Mouse (Mus musculus) neural tube, embryonic 11.5 days (tissue): ENCODE data around the gene Slc9a3r1. TPM values are rescaled to one million over a fixed set of nuclear protein-coding genes. Genes with fewer than 3 reads are reported as not detected.

Experiments used
- ATAC-seq: fragments of 200-750 bp; cut with Nextera tagmentation; 2 replicates; pipeline ENCODE4 v1.8.0; 2017; ENCODE audit warnings: moderate number of reproducible peaks, mild to moderate bottlenecking, moderate TSS enrichment, moderate library complexity; ENCODE audit not compliant: insufficient read depth, low FRiP score, low TSS enrichment
- DNase-seq: peaks from one replicate; pipeline ENCODE4 v3.0.0-alpha.2; 2015; ENCODE audit warnings: low spot score
- H3K27ac ChIP-seq: fragments of 300-500 bp; sonication (generic); 2 replicates; pipeline ENCODE4 v1.5.1; 2014; ENCODE audit warnings: low read depth, mild to moderate bottlenecking, low read length
- H3K27me3 ChIP-seq: fragments of 300-500 bp; sonication (generic); 2 replicates; pipeline ENCODE4 v1.6.1; 2014; ENCODE audit warnings: mild to moderate bottlenecking, low read length, mixed read lengths; ENCODE audit not compliant: control insufficient read depth, insufficient read depth
- H3K36me3 ChIP-seq: fragments of 300-500 bp; sonication (generic); 2 replicates; pipeline ENCODE4 v1.6.1; 2014; ENCODE audit warnings: mild to moderate bottlenecking, low read length, moderate library complexity, mixed read lengths; ENCODE audit not compliant: control insufficient read depth, insufficient read depth
- H3K4me1 ChIP-seq: fragments of 300-500 bp; sonication (generic); 2 replicates; pipeline ENCODE4 v1.6.1; 2014; ENCODE audit warnings: low read length, mixed read lengths; ENCODE audit not compliant: control insufficient read depth, insufficient read depth
- H3K4me2 ChIP-seq: fragments of 300-500 bp; sonication (generic); 2 replicates; pipeline ENCODE4 v1.6.1; 2014; ENCODE audit warnings: low read depth, mild to moderate bottlenecking, moderate library complexity
- H3K4me3 ChIP-seq: fragments of 300-500 bp; sonication (generic); 2 replicates; pipeline ENCODE4 v1.5.1; 2014; ENCODE audit warnings: low read depth, low read length
- H3K9ac ChIP-seq: fragments of 300-500 bp; sonication (generic); 2 replicates; pipeline ENCODE4 v1.6.1; 2014; ENCODE audit warnings: mild to moderate bottlenecking, low read length
- H3K9me3 ChIP-seq: fragments of 300-500 bp; sonication (generic); 2 replicates; pipeline ENCODE4 v1.6.1; 2016; ENCODE audit warnings: low read length; ENCODE audit not compliant: control insufficient read depth
- WGBS: fragments of 180-500 bp; shearing (Covaris S2); extraction: QIAGEN DNeasy Blood & Tissue Kit; methylation state at CpG from one replicate; pipeline ENCODE4 v1.1.7; 2014; 5-methylcytosine and 5-hydroxymethylcytosine counted together
- polyA plus RNA-seq: library from polyadenylated mRNA; unstranded; fragments of >200 nt; fragmentation: Nextera tagmentation; extraction: Ambion mirVana; gene quantifications from 2 replicates; pipeline ENCODE4 v1.2.1, GENCODE M21; 2014

The Slc9a3r1 gene
- polyA plus RNA-seq, 1 experiment from 2014 or later = 44.1 TPM

DNA sequence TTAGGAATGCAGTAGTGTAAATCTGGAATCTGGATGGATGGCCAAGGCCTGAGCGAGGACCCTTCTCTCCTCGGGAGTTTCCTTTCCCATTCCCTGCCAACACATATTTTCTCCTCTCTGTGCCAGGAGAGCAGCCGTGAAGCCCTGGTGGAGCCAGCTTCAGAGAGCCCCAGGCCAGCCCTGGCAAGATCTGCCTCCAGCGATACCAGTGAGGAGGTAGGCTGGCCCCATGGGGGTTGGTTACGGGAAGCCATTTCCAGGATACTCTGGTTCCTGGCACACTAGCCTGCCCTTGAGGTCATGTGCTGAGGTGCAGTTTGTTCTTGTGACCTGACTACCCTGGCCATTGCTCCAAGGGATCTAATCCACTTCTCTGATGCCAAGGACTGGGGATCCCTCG lies 16.7 kb downstream of the Slc9a3r1 start:
- no peak overlapping the region for H3K27ac ChIP-seq
- ATAC-seq (no peak), DNase-seq (no peak)
- H3K9me3 ChIP-seq = no peaks in the 10 kb centered on the region
- peaks cover 11% of the 10 kb centered on the region for H3K4me1 ChIP-seq
- no peak overlapping the region for H3K9ac ChIP-seq
- H3K4me2 ChIP-seq = no peak overlapping the region
- no peak overlapping the region for H3K4me3 ChIP-seq
- H3K27me3 ChIP-seq = no peaks in the 10 kb centered on the region
- WGBS = 92% methylated on average over 6 of the region's 6 CpGs
- H3K36me3 ChIP-seq = no peaks in the 10 kb centered on the region

DNA sequence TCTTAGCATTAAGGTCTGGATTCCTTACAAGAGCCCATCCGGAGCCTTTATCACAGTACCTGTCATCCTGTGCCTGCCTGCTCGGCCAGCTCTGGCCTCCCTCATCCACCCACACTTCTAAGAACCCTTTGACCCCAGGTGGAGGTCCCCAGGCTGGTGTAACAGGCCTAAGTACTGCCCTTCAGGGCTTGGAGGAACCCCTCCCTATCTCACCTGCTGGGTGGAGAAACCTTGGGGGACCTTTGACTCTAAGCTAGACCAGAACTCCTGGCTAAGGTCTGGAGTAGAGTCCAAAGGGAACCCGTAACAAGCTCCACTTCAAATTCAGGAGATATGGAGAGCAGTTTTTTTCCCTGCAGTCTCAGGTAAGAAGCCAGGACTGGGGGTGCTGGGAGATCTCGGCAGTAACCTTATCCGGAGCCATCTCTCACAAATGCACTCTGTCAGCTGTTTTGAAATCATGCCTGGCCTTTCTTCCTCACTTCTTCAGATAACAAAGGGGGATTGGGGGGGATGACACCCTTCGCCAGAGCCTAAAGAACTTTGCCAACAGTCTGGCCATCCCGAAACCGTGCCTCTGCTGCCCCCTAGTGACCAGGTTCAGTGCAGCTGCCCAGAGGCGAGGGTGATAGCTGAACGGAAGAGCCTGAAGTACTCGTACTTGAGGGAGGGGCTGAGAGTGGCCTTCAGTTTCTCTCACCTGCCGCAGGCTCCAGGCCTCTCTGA lies 18.9 kb downstream of the Slc9a3r1 start:
- Histone ChIP-seq H3K9ac (no peak overlapping the region), H3K27me3 (no peaks in the 10 kb centered on the region), H3K36me3 (no peaks in the 10 kb centered on the region), H3K9me3 (no peaks in the 10 kb centered on the region), H3K4me2 (no peak overlapping the region), H3K4me3 (no peak overlapping the region), H3K4me1 (peaks cover 11% of the 10 kb centered on the region), H3K27ac (no peak overlapping the region)
- WGBS = 24% methylated on average over 12 of the region's 12 CpGs
- DNase-seq (peak; percentile 88), ATAC-seq (no peak)

DNA sequence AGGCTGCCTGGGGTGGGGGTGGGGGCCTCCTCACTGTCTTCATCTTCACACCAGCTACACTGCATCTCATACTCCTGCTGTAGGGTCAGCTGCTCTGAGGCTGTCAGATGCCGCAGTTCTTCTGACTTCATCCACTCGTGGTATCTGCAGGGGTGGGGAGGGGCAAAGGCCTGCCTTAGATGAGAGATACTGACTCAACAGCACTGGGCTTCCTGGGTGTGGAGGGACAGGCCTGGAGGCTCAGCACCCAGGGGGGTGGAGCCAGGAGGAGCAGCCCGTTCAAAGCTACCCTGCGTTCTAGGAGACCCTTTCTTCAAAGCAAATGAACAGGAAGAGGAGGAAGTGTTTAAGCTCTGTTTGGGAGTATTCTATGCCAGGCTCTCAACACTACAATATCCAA lies 21.8 kb downstream of the Slc9a3r1 start:
- DNase-seq (no peak), ATAC-seq (no peak)
- Histone ChIP-seq H3K9ac (no peak overlapping the region), H3K4me3 (no peak overlapping the region), H3K9me3 (no peaks in the 10 kb centered on the region), H3K27me3 (no peaks in the 10 kb centered on the region), H3K4me1 (peaks cover 9% of the 10 kb centered on the region), H3K27ac (no peak overlapping the region), H3K4me2 (no peak overlapping the region), H3K36me3 (no peaks in the 10 kb centered on the region)
- WGBS = 45% methylated on average over 4 of the region's 4 CpGs

DNA sequence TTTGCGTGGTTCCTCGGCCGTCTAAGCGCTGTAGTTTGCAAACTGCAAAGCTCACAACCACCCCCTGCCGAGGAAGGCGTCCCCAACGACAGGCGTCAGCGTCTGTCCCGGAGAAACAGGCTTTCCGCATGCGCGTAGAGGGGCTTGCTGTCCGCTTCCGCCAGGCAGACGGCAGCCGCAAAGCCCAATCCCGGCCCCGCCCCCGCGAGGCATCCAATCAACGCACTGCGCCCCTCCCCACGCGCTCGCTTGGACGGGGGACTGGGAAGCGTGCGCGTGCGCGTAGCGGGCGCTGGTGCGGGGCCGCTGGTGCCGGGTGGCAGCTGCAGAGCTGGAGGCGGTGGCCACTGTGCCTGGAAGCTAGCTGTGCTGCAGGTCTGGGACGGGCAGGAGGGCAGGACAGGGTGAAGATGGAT lies 24.1 kb downstream of the Slc9a3r1 start, which contains the start of gene Tmem104:
TSS of gene Tmem104 (plus strand) at position 264 of the 416 bp plus-strand sequence.
- WGBS = under 1% methylated on average over 39 of the region's 39 CpGs
- Histone ChIP-seq H3K27ac (peak within 1 kb of the TSS; percentile 56; the same call in 1 of the 2 replicates), H3K4me1 (peaks cover 9% of the 10 kb centered on the region), H3K4me2 (peak within 1 kb of the TSS; percentile 86), H3K9ac (peak within 1 kb of the TSS; percentile 65), H3K9me3 (no peaks in the 10 kb centered on the region), H3K36me3 (no peaks in the 10 kb centered on the region), H3K4me3 (peak within 1 kb of the TSS; percentile 54), H3K27me3 (no peaks in the 10 kb centered on the region)
- ATAC-seq = peak; percentile 89
- DNase-seq = peak; percentile 99

DNA sequence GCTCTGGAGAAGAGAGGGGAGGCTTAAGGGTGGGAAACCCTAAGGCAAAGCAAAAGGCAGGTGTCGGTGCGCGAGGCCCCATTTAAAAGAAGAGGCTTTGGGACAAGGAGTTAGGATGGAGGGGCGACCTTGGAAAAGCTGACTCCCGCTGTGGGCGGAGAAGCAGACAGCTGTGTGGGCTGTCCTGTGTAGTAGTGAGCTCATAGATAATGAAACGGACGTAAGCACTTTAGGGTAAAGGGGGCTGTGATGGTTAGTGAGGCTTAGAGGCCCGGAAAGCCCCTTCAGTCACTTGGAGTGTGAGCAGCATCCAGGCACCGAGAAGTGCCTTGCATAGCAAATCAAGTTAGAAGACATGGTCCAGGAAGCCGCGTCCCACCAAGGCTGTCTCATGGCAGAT lies 24.6 kb downstream of the Slc9a3r1 start, which contains the start of gene Nat9:
TSS of gene Nat9 (minus strand) at position 167 of the 400 bp plus-strand sequence.
- no peak; the same call in 1 of the 2 replicates for ATAC-seq
- peak within 1 kb of the TSS; percentile 56; the same call in 1 of the 2 replicates for H3K27ac ChIP-seq
- peak within 1 kb of the TSS; percentile 86 for H3K4me2 ChIP-seq
- DNase-seq = no peak
- H3K9me3 ChIP-seq = no peaks in the 10 kb centered on the region
- H3K36me3 ChIP-seq = no peaks in the 10 kb centered on the region
- H3K9ac ChIP-seq = peak within 1 kb of the TSS; percentile 65
- WGBS = 9% methylated on average over 12 of the region's 12 CpGs
- no peaks in the 10 kb centered on the region for H3K27me3 ChIP-seq
- H3K4me1 ChIP-seq = peaks cover 9% of the 10 kb centered on the region
- peak within 1 kb of the TSS; percentile 54 for H3K4me3 ChIP-seq

DNA sequence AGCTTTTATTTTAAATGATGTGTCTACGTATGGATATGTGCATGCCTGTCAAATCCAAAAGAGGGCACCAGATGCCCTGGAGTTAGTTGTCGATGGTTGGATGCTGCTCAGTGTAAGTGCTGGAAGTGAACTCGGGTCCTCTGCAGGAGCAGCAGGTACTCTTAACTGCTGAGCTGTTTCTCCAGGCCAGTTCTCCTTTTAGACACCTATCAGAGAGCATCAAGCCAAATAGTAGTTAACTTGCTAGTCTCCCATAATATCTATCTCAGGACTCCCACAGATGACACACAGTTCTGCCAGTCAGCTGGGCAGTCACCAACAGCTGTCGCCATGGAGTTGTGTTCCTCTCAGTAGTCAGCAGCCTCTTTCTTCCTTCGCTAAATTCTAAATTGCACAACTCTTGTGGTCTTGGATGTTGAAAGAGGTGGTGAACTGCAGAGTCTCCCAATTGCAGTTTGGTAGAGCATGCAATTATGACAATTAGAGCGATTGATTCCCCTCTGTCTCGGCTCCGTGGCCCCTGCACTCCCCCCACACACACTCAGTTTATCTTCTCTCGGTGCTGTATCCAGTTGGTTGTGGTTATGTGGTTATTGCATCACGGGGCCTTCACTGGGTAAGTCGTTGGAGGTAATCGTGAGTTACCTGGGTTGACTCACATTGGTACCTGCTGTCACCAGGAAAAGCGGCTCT lies 25.5 kb downstream of the Slc9a3r1 start:
- WGBS = 90% methylated on average over 13 of the region's 13 CpGs
- DNase-seq (no peak), ATAC-seq (no peak)
- no peaks in the 10 kb centered on the region for H3K36me3 ChIP-seq
- no peak overlapping the region for H3K4me2 ChIP-seq
- no peaks in the 10 kb centered on the region for H3K9me3 ChIP-seq
- H3K27me3 ChIP-seq = no peaks in the 10 kb centered on the region
- H3K9ac ChIP-seq = no peak overlapping the region
- no peak overlapping the region for H3K27ac ChIP-seq
- no peak overlapping the region for H3K4me3 ChIP-seq
- peaks cover 9% of the 10 kb centered on the region for H3K4me1 ChIP-seq

DNA sequence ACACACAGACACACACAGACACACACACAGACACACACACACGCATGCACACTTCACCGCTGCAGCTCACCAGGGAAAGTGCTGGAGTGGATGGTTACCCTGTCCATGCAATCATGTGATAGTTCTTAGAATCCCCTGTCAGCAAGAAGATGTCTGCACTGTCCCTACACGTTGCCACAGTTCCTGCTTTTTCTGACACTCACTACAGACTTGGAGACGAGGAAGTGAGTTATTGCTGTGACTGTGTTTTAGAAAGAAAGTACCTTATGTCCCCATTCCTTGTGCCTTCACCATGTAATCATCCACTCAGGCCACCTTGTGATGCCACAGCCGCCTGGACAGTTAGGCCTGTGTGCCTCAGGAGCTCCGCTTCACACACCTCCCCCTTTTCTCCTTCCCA lies 26.2 kb downstream of the Slc9a3r1 start:
- Histone ChIP-seq H3K27ac (no peak overlapping the region), H3K4me1 (peaks cover 9% of the 10 kb centered on the region), H3K36me3 (no peaks in the 10 kb centered on the region), H3K27me3 (no peaks in the 10 kb centered on the region), H3K9me3 (no peaks in the 10 kb centered on the region), H3K4me2 (no peak overlapping the region), H3K4me3 (no peak overlapping the region), H3K9ac (no peak overlapping the region)
- WGBS = 91% methylated on average over 6 of the region's 6 CpGs
- ATAC-seq (no peak), DNase-seq (no peak)

DNA sequence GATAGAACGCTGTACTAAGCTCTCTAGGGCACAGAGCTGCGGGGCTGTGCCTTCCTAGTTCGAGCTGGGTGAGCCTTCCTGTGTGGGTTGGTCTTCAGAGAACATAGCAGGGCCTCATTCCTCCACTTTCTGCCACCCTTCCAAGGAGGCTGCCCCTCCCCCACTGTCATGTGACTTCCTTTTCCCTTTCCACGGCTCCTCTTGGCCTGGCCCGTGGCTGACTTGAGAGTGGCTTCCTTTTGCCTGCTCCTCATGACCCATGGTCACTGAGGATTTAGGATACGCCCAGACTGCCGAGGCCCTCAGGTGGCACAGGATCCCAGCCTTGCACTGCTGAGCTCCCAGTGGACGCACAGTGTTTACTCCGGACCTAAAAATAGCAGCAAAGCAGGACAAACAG lies 29.0 kb downstream of the Slc9a3r1 start:
- no peak for ATAC-seq
- DNase-seq = no peak
- WGBS = 72% methylated on average over 9 of the region's 9 CpGs

More for the DNA sequence above, 29.0 kb downstream of the Slc9a3r1 start:
- H3K9ac ChIP-seq = no peak overlapping the region
- H3K4me2 ChIP-seq = no peak overlapping the region
- no peak overlapping the region for H3K4me3 ChIP-seq
- no peak overlapping the region for H3K27ac ChIP-seq
- H3K4me1 ChIP-seq = peaks cover 5% of the 10 kb centered on the region; the same call in 1 of the 2 replicates
- no peaks in the 10 kb centered on the region for H3K9me3 ChIP-seq
- no peaks in the 10 kb centered on the region for H3K36me3 ChIP-seq
- no peaks in the 10 kb centered on the region for H3K27me3 ChIP-seq
